Mouse (Mus musculus) right cerebral cortex, postnatal 25 days (tissue): ENCODE results near the gene Mtfp1.
"Not testable (repeated sequence)": the region's sequence is repeated elsewhere in the genome, so short reads cannot be mapped to it uniquely, and the experiment has no call there.

Source experiments
- DNase-seq: peaks from one replicate; pipeline ENCODE4 v3.0.0; 2022

Gene Mtfp1

DNA sequence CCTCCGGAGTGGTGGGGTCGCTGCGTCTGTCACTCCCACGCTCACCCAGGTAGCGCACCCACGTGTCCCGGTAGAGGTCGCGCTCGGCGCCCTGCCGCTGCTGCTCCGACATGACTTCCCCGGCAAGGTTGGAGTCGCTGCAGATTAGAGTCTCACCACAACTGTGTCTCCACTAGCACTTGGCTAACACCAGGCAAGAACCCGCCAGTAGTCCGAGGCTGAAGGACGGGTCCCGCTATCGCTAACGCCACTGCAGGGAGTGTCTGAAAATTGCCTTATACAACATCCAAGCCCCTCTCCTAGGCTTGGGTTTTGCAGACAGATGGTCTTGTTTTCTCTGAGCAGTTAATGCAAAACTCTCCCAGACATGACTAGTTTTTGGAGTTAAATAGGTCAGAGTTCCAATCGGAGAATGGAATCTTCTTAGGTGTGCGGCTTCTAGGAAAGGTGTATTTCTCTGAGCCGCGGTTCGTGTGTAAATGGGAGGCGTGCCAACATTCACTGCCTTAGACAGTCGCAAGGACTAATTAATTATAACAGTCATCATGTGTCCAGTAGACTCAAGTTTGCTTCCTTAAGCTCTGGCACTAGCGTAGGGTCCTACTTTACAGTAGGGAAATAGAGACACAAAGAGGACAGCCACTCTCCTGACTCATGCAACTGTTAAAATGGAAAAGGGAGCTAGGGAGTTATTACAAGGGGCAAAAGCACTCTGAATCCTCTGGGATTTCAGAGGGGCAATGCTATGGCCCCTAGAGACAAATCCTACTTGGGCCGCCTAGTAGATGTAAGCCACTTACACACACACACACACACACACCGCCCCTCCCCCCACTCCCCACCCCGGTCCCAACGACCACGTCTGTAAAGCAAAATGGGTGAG, at the start of gene Mtfp1:
Gene Mtfp1, minus strand, starts transcription at position 275 of the 883 bp plus-strand sequence.
- DNase-seq, result peak; percentile 62

DNA sequence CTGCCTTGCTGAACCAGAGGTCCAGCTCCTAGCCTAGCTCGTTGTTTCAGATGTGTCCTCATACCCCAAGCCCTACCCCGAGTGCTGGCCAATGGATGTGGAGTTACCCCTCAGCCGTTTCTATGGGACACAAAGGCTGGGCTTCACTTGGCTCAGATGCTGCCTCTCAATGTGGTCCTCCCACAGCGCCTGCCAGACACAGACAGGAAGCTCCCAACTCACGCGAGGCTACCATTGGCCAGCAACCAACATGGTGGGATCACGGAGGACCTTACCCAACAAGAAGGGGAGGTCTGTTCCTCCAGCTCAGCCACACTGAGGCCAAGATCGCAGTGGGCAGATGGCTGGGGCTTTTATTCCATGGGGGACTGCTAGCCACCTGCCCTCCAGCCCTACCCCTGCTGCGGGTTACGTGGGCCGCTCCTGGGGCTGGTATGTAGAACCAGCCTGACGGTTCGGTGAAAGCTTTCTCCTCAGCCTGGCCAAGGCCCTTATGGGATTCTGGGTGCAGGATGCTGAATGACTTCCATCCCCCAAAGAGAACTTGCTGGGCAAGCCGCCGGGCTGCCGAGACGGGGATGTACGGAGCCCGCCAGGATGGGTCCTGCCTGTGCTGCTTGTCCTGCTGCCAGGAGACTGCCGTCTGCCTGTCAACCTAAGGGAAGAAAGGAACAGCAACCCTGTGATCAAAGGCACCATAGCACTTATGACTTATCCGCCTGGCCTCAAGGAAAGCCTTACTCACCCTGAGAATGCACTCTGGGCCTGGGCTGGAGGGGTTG, 48.2 kb upstream of the Mtfp1 start:
- no peak for DNase-seq

DNA sequence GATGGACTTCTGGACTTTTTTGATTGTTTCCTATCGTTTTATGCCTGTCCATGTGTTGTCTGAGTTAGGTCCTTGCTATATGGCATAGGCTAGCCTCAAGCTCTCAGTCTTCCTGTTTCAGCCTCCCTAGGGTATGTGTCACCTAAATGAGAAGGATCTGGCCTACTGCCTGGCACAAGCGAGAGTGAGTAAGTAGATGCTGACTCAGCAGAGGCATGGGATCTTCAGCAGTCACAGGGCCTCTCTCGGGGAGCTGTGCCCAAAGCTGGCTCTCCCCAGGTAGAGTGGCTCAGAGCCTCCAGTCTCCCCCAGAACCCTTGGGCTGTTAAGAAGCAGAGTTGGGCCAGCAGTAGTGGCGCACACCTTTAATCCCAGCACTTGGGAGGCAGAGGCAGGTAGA, 47.1 kb upstream of the Mtfp1 start:
- DNase-seq, result no peak

DNA sequence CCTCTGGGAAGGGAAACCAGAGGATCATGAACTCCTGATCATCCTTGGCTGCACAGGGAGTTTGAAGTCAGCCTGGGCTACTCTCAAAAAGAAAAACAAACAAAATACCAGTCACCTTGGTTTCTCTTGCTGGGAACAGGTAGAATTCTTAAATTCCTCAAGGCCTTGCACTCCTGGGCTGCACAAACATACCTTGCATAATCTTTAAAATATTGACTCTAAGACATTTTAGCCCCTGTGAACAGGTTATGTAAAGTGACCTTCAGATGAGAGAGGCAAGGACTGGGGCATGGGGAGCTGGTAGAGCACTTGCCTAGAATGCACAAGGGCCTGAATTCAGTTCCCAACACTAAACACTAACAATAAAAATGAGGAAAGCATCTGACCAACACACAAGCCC, 46.3 kb upstream of the Mtfp1 start:
- no peak for DNase-seq

DNA sequence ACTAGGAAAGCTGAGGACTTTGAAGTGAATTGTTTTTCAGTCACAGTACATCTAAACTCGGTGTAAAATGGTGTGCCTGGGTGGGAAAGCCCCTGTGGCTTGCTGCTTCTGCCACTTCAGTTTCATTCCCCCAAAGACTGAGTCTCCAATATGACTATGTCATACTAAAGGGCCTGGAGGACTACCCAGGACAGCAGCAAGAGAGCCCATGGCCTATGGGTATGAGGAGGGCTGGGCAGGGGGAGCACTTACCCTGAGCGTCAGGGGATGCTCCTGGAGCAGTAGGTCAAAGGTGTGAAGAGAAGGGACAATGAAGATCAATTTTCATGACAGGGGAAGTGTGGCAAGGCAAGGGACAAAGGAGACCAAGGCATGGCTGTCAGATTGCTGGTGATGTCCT, 43.7 kb upstream of the Mtfp1 start:
- DNase-seq, result no peak

DNA sequence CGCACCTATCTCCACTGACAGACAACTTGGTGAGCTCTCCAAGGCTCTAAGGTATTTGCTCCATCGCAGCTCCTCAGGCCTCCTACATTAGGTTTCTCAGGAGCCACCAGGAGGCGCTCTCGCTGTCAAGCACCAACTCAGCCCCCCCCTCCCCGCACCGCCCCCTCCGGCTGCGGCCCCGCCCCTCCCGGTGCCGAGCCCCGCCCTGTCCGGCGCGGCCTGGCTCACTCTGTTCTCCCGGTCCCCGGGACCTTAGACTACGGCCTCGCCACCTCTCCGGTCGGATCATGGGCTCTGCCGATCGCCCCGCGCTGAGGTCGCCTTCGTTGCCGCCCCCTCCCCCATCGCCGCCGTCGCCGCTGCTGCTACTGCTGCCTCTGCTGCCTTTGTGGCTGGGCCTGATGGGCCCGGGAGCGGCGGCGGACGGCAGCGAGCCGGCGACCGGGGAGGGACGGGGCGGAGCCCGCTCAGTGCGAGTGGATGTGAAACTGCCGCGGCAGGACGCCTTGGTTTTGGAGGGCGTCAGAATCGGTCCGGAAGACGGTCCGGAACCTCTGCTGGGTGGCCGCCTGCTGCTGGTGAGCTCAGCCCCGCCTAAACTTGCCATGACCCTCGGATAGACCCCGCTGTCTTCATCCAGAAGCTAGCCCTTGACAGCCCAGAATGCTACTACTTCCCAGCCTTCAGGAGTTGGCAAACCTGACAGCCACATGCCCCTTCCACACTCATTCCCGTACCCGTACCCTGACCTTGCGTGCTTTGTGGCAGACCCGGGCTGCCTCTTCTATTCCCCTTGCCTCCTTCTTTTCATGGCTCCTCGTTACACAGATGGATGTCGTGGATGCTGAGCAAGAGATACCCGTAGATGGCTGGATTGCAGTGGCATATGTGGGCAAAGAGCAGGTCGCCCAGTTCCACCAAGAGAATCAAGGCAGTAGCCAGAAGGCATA, 40.0 kb upstream of the Mtfp1 start, which contains the start of gene Rnf215:
Gene Rnf215, plus strand, starts transcription at position 217 of the 950 bp plus-strand sequence.
- peak; percentile 88 for DNase-seq

DNA sequence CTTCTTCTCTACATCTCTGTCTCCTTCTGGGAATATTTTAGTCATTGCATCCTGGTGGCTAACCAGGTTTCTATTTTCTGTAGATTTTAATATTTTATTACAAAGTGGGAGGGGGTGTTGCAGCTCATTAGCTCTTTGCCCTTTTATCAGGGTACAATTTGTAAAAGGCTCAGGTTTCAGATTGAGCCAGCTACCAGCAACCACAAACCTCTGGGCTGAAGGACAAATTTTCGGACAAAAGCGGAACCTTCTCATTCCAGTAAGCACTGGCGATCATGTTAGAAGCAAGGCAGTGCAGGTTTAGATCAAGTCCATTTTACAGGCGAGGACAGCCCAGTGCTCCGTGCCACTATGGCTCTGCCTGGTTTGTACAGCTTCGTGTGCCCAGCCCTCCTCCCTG, 39.2 kb upstream of the Mtfp1 start:
- no peak for DNase-seq

DNA sequence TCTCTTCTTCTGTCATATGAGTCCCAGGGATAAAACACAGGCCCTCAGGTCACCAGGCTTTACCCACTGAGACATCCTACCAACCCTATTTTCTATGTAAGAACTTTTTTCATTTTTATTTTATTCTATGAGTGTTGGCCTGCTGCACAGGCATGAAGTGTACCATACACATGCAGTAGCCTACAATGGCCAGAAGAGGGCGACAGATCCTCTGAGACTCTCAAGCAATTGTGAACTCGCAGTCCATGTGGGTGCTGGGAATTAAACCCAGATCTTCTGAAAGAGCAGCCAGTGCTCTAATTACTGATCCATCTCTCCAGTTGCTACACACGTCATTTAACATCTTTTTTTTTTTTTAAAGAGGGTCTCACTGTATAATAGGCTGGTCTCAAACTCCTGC, 38.2 kb upstream of the Mtfp1 start:
- DNase-seq, result no peak

DNA sequence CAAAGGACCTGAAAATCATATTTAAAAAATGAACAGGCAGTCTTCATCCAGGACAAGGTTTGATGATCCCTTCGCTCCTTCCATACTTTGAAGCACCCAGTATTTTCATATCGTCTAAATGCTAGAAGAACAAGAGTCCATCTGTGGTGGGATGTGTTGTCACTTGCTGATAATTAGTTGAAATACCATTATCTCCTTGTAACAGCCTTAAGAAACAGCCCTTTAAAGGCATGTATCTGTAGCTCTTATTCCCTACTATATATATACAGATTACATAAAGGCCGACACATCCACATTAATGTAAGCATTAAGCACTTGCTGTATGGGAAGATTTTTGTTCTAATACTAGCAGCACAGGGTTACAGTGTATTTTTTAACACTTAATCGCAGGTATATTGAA, 33.2 kb upstream of the Mtfp1 start:
- not testable (repeated sequence) for DNase-seq

DNA sequence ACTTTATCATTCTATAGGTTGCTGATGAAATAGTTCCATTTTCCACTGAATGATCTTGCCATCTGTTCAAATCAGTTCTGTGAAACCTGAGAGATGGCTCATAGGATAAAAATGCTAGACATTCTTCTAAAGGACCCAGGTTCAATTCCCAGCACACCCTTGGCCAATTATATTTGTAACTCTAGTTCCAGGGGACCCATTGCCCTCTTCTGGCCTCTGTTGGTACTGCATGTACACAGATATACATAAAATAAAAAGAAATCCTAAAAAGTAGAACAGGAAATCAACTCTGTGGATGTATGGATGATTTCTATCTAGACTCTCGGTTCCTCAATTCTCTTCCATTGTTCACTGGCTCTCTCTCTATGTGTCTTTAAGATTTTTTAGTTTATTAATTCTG, 31.8 kb upstream of the Mtfp1 start:
- DNase-seq, result no peak

DNA sequence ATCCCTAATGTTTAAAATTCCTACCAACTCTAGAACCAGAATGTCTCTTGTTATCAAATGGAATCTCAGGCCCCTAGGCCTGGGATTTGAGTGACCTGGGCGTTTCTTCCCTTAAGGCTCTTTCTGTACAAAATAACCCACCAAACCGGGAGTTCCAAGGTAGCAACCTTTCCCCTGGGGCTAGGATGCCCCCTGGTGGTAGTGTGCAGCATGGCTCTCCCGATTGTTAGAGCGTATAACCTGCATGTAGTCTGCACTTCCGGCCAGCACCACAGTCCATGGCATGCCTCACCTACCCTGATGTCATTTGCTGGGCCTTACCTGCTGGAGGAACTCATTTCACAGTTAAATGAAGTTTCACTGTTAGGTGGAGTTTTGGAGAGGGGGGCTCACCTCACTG, 28.7 kb upstream of the Mtfp1 start:
- no peak for DNase-seq

DNA sequence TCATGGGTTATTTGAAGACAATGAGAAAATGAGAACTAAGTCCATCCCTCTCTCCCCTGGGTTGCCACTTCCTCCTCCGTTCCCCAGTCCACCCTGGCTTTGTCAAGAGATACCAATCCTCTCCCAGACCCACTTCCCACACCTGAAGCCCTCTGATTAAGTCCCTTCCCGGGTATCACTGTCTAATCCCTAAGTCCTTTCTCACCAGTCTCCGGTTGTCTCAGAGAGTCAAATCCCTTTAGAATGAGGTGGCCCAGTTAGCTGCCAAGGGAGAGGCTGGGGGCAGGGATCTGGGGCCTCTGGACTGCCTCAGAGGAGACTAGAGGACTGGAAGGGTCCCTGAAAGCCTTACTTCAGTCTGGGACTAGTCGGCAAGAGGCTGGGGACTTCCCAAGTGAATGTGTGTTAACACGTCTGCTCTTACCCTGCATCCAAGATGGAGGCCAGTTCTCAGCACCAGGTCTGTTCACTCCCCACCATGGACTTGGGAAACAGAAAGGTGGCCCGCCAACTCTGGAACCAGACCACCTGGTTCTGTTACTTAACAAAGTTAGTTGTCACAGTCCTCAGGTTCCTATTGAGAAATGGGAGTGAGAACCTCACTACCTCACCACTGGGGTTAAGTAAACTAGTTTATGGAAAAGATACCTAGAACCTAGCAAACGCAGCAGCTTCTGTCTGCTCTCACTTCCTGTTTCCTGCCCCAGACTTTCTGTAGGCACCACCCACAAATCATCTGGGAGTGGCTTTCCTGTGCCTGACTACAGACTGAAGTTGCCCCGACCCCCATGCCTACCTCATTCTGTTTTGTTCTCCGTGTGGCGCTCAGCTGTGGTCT, 27.7 kb upstream of the Mtfp1 start, which contains the start of gene Sec14l2:
Gene Sec14l2, minus strand, starts transcription at position 674 of the 838 bp plus-strand sequence.
- no peak for DNase-seq

DNA sequence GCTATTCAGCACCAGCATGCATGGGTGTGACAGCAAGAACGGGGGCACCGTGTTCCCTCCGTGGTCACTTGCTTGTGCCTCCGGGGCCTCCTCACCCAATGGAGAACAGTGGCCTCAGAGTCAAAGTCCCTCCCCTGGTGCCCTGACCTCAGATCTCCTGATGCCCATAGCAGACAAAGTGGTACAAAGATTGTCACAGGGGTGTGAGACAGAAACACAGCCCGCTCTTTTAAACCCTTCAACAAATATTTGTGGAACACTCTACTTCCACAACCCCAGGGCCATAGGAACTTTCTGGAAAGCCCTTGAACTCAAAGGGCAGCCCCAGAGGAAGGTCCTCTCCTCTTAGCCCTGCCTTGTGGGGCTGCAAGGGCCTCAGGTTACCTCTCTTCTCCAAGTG, 27.0 kb upstream of the Mtfp1 start:
- no peak for DNase-seq

DNA sequence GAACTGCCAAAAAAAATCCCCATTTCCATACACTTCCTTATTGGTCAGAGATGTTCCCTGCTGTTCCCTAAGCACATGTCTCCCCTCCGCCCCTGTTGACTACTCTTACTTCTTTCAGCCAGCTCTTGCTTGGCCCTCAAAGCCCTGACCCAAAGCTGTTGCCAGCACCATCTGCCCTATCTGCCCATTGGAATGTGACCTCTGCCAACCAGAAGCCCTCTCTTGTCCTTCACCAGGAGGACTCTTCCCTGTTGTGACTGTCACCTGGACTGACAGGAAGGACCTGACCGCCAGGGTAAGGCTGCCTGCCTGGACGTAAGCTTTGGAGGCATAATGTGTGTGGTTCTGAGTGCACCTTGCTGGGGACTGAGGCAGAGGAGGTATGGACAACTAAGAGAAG, 26.4 kb upstream of the Mtfp1 start:
- DNase-seq, result no peak

DNA sequence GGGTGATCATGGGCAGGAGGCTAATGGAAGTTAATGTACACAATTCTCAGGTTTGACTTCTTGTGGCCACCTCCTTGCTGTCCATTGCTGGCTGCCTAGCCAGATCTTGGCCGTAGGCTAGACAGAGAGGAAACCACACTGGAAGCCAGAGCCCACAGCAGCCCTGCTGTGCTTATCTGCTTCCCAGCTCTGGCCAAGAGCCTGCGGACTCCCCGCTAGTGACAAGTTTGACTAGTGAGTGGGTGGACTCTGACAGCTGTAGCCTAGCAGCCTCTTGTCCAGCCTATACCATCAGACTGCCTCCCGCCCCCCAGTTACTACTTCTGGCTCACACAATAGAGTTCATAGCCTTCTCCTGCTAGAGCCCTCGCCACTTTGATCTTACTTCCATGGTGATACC, 24.4 kb upstream of the Mtfp1 start:
- no peak for DNase-seq

DNA sequence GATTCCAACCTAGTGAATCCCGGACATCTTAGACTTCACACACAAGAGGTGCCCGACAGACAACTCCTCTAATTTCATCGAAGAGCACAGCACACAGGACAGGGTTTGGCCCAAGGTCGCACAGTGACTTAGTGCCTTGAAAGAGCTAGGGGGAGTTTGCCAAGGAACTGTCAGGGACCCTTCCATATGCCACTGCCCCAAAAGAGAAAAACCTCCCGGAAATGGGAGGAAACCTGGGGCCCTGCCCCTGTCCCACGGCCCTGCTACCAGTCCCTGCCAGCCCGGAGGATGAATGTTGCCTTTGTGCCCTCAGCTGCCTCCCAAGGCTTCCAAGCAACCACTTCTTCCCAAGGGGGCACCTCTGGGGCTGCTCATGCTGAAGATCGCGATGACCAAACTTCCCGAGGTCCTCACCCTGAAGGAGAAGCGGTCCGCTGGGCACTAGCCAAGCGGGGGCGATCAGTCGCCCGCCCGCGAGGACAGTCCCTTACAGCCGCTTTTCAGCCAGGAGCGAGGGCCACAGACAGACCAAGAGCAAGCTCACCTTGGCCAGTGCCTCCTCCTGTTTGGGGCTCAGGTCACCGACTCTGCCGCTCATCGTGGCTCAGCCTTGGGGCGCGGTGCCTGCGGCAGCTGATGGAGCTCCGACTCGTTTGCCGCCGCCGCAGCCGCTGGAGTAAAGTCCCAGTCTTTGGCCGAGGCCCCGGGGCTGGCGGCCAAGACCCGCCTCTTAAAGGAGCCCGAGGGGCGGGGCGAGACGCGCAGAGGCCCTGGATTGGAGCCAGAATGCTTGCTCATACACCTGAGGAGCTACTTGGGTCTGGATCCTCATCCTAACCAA, 23.1 kb upstream of the Mtfp1 start:
- peak; percentile 81 for DNase-seq

DNA sequence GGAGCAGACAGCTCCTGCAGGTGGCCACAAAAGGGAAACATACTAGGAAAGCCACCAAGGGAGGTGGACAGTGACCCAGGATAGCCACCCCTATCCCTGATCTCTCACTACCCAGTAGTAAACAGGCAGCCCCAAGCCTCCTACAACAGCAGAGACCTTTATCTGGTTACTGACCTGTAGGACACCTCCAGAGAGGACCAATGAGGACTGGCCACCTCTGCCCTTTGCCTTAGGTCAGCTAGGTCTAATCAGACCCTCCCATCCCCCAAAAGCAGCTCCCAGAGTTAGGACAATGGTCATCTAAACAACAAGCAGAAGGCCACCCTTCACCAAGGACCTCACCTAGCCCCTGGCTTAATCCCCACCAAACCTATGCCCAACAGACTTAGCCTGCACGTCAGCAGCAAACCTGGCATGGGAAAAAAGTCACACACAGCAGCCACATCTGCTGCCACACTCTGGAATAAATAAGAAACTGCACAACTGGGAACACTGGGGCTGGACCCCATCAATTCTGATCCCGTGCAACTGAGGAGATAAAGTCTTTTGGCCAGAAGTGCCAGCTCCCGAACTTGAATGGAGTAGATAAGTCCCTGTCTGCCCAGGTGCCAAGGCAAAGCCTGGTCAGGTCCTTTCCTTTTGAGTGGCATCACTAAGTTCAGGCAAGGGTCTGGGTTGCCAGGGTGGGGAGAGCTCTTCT, 22.3 kb upstream of the Mtfp1 start:
- no peak for DNase-seq

DNA sequence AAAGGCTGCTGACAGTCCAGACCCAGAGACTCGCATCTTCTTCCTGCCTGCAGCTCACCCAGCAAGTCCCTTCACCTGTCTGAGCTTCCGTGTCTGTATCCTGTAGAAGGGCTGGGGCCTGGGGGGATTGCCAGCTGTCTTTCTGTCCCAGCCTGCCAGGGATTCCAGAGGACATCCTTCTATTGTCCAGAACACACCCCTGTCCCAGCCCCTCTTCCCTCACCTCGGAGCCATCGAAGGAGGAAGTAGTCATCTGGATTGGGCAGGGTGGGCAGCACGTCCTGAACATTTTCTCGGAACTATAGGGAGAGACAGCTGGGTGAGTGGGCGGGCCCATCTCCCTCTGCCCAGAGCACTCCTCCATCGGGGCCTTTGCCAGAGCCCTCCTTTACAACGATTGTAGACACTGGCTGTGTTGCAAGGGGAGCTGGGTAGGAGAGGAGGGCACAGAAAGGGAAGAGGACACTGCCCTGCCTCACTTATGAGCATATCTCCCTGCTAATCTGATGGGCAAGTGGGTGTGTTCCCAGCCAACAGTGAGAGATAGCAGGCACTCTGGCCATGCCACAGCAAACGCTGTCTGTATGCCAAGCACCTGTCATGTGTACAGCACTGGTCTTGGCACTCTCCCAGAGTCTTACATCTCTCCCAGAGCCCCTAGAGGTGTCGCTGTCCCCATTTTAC, 21.4 kb upstream of the Mtfp1 start:
- peak; percentile 64 for DNase-seq

DNA sequence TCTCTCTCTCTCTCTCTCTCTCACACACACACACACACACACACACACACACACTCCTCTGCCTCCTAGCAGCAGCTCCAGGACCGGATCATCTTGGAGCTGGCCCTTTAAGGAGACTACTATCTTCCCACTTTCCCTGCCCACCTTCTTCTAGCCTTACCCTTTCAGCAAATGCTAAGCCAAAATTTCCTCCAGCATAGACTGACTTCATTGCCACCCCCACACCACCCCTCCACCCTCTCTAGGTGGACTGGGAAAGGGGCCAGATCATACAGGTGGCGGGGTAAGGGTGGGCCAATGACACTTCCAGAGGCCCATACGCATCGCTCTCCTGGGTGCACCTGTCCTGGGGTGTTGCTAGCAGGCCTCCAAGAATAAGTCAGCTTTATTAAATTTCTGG, 20.2 kb upstream of the Mtfp1 start:
- DNase-seq, result no peak

DNA sequence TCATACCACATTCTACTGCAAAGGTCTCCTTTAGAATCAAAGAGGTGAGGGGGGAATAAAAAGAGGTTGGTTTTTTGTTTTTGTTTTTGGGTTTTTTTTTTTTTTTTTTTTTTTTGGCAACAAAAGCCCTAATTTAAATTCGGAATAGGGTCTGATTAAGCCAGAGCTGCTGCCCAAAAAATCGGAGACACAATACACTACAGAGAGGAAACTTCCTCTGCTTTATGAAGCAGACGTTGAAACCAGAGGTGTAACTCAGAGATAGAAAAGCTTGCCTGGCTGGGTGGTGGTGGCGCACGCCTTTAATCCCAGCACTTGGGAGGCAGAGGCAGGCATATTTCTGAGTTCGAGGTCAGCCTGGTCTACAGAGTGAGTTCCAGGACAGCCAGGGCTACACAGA, 19.3 kb upstream of the Mtfp1 start:
- DNase-seq, result not testable (repeated sequence)
